Mouse (Mus musculus): ENCODE measurements at regions not wholly inside any gene's neighbourhood (a gene's known extent, or its start where the extent isn't known, plus 50 kb on each side); places are given as distances from the start of the nearest gene placed in this dataset.

DNA sequence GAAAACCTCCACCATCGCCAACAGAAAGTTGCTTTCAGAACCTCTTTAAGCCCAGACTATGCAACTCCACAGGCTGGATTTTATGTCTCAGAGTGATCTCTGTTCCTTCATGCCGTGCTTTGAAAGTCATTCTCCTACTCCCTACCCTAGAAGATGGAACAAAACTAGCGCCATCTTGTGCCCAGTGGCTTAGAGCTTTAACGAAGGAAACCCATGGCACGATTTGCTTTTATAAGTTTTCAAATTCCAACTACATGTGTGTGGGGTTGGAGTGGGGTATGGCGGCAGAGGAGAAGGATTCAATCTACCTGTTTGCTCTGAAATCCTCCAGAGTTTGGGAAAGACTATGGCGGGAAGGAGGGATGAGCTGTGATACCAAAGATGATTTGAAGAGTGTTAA is 118.7 kb upstream of the Tmem45b start:
- DNase-seq (ENCODE audit: low spot score), result no peak

- DNase-seq (ENCODE audit: low spot score), result no peak
Observed at GRCm38 (mm10) chr9:31578506-31579173, 114.4 kb upstream of the Tmem45b start.

DNA sequence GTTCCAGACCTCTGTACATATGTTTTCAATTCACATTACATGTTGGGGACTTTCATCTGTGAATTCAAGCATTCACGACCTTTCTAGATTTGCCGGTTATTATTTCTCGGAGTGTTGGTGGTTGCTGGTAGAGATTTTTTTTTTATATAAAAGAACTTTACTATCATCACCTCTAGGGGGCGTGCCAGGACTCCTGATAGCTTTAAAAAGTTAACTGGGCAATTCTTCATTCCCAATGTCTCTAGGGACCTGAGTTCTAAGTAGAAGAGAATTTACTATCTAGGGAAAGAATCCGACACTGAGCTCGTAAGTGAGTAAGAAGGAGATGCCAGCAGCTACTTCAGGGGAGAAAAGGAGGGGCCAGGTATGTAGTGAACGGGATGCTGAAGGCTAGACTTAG is 112.8 kb upstream of the Tmem45b start:
- DNase-seq (ENCODE audit: low spot score), result no peak

DNA sequence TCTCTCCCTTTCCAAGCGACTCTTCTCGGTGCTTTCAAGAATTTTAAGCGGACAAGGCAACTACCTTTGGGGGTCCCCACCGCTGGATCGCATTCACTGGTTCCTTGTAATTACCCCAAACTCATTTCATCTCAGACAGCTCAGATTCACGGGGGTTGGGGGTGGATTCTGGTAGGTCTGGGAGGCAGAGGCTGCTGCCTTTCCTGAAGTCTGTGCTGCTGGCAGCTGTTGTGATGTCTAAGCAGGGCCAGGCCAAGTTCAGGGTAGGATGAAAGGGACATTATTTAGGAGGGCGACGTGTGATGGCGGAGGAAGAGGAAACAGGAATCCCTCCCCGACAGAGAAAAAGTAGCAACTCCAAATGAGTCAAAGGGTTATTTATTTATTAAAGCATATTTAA is 102.8 kb upstream of the Tmem45b start:
- no peak for DNase-seq (ENCODE audit: low spot score)

DNA sequence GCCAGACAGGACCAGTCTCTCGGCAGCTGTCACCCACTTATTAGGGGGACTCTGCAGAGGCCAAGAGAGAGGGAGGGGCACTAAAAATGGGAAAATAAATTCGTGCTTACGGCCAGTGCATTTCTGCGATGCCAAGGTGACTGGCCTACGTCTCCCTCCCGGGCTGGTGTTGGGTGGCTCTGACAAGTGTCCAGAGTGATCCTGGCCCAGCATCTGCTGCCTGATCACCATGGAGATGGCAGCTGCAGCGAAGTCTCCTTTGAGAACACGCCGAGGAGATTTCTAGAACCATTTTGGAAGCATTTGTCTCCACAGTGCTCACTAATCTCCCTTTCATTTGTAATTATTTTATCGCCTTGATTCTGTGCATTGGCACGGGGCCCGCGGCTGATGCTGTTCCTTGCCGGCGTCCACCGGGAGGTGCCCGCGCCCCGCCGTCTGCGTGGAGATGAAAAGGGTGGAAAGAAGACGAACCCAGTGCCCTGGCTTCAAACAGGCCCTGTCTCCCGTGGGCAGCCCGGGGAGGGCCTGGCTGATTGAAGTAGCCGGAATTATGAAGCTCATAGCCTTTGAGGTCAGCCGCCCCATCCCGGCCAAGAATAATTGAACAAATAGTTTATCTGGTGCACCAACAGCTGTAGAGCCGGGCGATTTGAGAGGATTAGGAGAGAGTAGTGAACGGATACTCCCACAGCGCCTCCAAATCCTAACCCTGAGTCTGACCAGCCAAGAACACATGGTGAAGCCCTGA is 102.2 kb upstream of the Tmem45b start:
- no peak for DNase-seq (ENCODE audit: low spot score)

GRCm38 (mm10) chr9:31564996-31565773 is 100.9 kb upstream of the Tmem45b start:
- DNase-seq (ENCODE audit: low spot score), result no peak

DNA sequence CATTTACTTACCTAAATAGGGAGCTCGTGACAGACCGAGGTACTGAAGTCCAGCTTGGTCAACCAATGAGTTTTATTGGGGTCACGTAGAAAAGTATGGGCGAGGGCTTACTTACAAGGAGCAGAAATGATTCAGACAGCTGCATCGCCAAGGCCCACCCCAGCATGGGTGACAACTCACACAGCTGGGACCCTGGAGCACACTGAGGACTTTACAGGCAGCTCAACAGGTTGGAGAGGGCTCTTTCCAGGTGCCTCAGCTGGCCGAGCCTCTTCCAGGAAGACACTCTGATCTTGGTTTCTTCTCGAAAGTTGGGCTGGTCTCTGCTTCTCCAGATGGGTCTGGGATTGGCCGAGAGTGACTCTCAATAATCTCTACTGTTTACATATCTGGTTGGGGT is 99.3 kb upstream of the Tmem45b start:
- DNase-seq (ENCODE audit: low spot score), result no peak

DNA sequence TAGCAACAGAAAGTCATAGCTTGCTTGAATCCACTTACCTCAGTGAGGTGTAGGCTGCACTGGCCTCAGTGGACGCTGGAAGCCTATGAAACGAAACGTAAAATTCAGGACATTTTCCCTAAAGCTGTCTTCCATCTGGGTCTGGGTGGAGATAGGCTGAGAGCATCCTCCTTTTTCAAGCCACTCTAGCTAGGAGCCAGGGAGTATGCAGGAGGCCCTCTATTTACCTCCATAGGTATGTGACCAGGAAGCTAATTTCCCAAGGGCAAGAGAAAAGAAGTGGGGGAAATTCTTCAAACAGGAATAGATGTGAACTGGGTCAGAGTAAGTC is 95.9 kb upstream of the Tmem45b start:
- no peak for DNase-seq (ENCODE audit: low spot score)

GRCm38 (mm10) chr9:31559506-31560225 is 95.4 kb upstream of the Tmem45b start:
- DNase-seq (ENCODE audit: low spot score), result peak; percentile 40

DNA sequence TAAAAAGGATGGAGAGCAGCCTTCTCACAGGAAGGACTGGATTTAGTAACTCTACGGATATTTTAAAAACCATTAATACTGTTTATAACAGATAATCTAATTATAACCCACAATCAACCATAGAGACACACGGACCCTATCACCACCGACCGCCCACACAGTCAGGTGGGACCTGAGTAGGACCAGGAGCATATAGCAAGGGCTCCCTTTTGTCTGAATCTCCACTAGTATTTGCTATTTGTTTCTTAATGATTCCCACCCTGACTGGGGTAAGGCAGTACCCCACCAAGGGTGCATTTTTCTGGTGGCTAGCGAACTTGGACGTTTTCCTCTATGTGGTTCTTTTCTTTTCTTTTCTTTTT is 79.4 kb upstream of the Tmem45b start:
- DNase-seq (ENCODE audit: low spot score), result no peak

DNA sequence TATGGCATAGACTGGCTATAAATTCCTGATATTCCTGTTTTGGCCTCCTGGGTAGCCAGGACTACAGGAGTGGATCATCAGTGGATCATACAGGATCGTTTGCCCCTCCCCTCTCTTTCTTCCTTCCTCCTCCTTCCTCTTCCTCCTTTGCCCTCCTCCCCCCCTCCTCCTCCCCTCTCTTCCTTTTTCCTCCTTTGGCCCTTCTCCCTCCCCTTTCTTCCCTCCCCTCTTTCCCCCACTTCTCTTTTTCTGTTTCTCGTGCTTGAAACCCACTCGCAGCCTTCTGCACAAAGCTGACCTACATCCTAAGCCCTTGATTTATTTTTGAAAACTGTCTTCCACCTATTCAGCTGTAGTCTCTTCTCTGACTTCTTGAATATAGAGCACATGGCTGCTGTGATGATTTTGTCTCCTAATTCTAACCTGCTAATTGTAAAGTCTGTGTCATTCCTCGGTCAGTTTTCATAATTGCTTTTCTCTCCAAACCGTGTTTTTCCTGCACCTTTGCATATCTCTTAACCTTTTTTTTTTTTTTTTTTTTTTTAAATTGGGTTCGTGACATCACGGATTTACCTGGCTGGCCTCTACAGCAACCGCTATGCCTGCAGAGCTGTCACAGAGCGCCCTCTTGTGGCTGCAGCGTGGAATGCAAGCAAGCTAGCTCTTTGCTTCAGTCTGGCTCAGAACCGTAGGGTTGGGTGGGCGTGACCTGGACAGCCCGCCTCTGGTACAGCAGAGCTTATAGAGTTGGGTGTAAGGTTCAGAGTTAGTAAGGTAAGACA is 78.8 kb upstream of the Tmem45b start:
- DNase-seq (ENCODE audit: low spot score), result peak; percentile 42

DNA sequence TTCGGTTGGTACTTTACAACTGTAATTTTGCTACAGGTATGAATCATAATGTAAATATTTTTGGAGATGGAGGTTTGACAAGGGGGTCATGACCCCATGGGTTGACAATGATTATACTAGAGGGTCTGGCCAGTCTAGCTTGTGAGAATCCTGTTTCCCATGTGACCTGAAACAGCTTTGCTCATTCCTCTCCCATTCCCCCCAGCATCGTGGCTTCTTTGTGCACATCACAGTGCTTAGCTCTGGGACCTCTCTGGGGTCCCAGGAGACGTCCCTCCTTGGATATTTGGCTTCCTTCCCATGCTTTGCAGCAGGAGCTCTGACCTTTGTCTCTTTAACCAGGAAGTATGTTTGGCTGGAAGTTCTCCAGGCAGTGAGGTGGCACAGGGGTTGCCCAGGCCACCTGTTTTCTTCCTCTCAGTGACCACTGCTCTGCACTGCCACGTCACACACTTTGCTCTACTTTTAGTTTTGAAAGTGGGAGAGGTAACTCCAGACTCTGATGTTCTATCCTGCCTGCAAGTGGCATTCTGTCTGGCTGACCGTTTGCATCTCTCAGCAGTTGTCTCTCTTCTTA is 77.4 kb upstream of the Tmem45b start:
- DNase-seq (ENCODE audit: low spot score), result no peak

- DNase-seq (ENCODE audit: low spot score), result no peak
Observed at GRCm38 (mm10) chr9:31538458-31539210, 74.4 kb upstream of the Tmem45b start.

DNA sequence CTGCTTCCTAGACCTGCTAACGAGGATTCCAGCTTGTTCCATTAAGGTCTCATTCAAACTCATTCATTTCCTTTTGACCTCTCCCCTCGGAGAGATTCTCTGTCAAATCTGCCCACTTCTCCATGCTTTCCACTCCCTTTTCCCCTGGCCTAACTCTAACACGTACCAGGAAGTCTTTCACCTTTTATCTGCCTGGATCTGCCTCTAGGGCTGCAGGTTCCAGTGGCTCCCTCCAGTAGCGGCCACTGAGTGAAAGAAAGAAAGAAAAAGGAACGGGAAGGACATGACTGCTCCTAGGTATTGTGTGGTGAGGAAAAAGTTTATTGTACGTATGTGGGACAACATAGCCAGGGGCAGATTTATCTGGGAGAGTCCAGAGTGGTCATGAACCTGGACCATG is 64.8 kb upstream of the Tmem45b start:
- no peak for DNase-seq (ENCODE audit: low spot score)

DNA sequence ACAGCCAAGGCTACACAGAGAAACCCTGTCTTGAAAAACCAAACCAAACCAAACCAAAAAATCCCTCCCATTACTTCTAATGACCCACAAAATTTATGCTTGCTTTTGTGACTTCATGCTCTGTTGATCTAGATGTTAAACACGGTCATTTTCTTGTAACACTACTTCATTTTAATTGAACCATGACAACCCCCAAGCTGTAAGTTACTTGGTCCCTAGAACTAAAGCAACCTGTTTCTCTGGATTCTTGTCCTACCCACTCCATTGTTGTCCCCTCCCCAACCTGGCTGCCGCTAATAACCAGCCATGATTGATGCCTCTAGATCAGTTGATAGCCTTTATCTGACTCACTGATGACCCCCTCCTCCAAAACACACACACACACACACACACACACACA is 63.0 kb upstream of the Tmem45b start:
- DNase-seq (ENCODE audit: low spot score), result no peak
